Mouse (Mus musculus): ENCODE results near the gene Pnmal2.

The Pnmal2 gene

DNA sequence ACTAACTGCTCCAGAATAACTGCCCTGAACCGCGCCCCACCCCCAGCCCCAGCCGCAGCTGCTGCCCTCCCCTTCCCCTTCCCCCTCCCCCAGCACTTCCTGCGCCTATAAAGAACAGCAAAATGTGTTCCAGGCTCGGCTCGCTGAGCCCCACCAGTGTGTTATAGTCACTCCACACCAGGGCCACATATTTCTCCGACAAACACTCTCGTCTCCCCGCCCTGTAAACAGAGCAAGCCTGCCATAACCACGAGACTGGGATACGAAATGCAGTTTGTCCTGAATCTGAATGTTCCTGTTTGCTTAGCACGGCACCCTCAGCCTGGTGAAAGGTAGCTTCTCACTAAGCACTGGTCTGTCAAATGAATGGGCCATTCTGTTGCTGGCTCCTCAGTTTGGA is 35.9 kb downstream of the Pnmal2 start:
- DNase-seq (ENCODE audit: low read depth, low spot score): no peak

DNA sequence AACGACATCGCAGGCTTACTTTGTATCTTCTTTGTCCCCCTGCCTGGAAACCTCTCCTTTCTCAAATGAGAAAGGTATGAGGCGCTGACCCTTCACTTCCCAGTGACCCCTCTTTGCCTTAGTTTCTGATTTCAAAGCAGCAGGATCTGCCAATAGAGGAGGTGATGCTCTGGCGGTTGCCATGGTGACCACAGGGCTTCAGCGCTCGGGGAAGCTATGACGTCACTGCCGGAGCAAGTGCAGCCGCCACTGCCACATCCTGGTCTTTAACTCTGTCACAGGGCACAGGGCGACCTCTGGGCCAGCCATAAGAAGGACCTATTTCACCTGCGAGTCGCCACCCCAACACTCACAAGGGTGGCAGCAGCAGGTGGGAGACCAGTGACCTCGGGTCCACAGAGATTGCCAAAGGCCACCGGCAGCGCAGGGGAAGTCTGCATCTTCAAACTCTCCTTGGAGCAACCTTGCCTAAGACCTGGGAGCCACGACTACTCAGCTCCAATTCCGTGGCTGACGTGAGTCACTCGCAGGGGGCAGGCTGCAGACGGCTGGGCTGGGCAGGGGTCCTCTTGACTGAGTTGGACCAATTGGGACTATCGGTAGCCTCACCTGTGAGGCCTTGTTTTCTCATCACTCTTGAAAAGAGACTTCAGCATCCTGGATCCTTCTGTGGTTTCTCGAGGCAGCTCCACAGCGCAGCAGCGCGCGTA is 38.5 kb downstream of the Pnmal2 start, which contains the start of gene Gm42372:
TSS of gene Gm42372 (plus strand) at position 228 of the 710 bp plus-strand sequence.
- DNase-seq (ENCODE audit: low read depth, low spot score): peak; percentile 75

- no peak for DNase-seq (ENCODE audit: low read depth, low spot score)
Observed at GRCm38 (mm10) chr7:16987541-16988149, 43.2 kb downstream of the Pnmal2 start.

- DNase-seq (ENCODE audit: low read depth, low spot score): no peak
Observed at GRCm38 (mm10) chr7:16988405-16988804, 43.9 kb downstream of the Pnmal2 start.

- no peak for DNase-seq (ENCODE audit: low read depth, low spot score)
Observed at GRCm38 (mm10) chr7:16990006-16990744, 45.7 kb downstream of the Pnmal2 start.

DNA sequence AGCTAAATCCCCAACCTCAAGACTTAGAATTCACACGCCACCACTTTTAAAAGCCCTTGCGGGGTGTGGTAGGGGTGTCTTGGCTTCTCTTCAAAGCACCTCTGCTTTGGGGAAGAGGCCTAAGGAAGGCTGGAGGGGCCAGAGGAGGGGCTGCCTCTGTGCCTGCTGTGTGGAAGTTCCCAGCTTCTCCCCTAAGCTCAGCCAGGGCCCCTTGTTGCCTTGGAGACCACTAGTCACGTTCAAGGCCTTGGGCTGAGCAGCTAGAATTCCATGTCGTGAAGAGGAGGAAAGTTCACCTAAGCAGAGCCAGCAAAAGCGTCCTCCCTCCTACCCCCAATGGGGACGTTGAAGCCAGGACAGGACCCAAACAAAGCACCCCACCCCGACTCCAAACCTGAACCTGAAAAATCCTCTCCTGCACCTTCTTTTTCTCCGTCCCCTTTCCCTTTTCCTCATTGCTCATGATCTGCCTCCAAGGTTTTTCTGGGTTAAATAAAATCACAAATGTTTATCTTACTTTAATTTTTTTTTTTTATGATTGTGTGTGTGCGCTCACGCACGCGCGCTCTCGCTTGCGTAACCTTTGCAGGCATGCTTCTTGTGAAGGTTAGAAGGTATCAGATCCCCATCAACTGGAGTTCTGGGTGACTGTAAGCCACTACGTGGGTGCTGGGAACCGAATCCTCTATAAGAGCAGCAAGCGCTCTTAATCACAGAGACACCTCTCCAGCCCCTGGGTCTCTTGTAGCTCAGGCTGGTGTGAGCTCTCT is 47.4 kb downstream of the Pnmal2 start:
- DNase-seq (ENCODE audit: low read depth, low spot score): peak; percentile 62

DNA sequence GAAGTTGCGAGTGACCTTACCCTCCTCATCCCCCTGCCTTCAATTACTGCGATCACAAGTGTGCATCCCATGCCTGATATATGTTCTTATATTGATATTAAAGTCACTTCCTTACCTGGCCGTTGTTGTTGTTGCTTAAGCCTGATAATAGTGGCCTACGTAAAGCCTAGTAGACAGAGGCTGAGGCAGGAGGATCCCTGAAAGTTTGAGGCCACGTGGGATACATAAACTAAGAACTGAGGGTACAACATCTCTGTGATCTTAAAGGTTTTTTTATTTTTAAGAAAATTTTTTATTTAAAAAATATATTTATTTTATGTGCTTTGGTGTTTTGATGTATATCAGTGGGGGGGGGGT is 47.9 kb downstream of the Pnmal2 start, which contains the start of gene Ccdc8:
TSS of gene Ccdc8 (plus strand) at position 258 of the 357 bp plus-strand sequence.
- no peak for DNase-seq (ENCODE audit: low read depth, low spot score)

DNA sequence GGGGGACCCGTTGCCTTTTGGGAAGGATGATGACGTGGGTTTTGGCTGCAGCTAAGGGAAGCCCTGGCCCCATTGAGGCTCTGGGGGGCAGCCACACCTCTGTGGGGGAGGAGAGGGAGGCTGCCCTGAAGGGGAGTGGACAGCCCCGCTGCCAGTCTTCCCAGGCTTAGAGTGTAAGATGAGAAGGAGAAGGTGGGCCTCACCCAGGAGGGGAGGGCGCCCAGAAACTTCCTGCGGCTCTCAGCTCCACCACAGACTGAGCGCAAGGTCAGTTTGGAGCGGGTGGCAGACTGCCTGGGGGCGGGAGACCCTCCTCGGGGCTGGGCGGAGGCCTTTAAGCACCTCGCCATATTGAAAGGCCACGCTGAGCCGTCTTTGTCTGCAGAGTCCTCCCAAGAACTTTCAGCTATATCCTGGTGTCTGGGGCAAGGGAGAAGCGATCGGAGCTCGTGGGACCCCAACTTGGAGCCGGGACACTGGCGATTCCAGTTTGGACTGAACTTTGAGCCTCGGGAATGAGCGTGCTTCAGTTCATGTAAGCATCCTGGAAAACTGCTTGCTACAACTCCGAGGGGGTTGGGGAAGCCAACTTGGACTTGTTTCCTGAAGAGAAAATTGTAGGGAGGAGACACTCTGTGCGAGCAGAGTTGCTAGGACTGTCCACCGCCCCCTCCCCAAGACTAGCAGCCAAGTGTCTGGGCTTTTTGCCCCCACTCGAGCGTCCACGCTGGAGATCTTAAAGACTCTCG is 49.3 kb downstream of the Pnmal2 start:
- DNase-seq (ENCODE audit: low read depth, low spot score): peak; percentile 75

- no peak for DNase-seq (ENCODE audit: low read depth, low spot score)
Observed at GRCm38 (mm10) chr7:16994400-16994799, 49.9 kb downstream of the Pnmal2 start.

- DNase-seq (ENCODE audit: low read depth, low spot score): no peak
Observed at GRCm38 (mm10) chr7:16995345-16995744, 50.9 kb downstream of the Pnmal2 start.
